Mouse (Mus musculus) intestine, postnatal 0 days (tissue): ENCODE measurements around the gene Recql5. TPM values are rescaled to one million over a fixed set of nuclear protein-coding genes. Genes with fewer than 3 reads are reported as not detected.

ENCODE experiments used
- ATAC-seq: fragments of 200-750 bp; cut with Nextera tagmentation; 2 replicates; pipeline ENCODE4 v1.8.0; 2017; ENCODE audit warnings: mild to moderate bottlenecking, moderate TSS enrichment, moderate library complexity
- H3K27ac ChIP-seq: fragments of 300-500 bp; sonication (generic); 2 replicates; pipeline ENCODE4 v1.5.1; 2014; ENCODE audit warnings: mild to moderate bottlenecking, low read depth, low read length, moderate library complexity
- H3K27me3 ChIP-seq: fragments of 300-500 bp; sonication (generic); replicated peaks from 2 replicates; pipeline ENCODE4 v1.6.1; 2014; ENCODE audit warnings: low read length, mixed read lengths; ENCODE audit not compliant: control insufficient read depth, insufficient read depth
- H3K36me3 ChIP-seq: fragments of 300-500 bp; sonication (generic); 2 replicates; pipeline ENCODE4 v1.6.1; 2014; ENCODE audit warnings: mild to moderate bottlenecking, moderate library complexity; ENCODE audit not compliant: control insufficient read depth, insufficient read depth
- H3K4me1 ChIP-seq: fragments of 300-500 bp; sonication (generic); replicated peaks from 2 replicates; pipeline ENCODE4 v1.6.1; 2014; ENCODE audit warnings: antibody characterized with exemption, low read length, mixed read lengths; ENCODE audit not compliant: control insufficient read depth, insufficient read depth
- H3K4me2 ChIP-seq: fragments of 300-500 bp; sonication (generic); replicated peaks from 2 replicates; pipeline ENCODE4 v1.6.1; 2014; ENCODE audit warnings: low read depth, mild to moderate bottlenecking, moderate library complexity
- H3K4me3 ChIP-seq: fragments of 300-500 bp; sonication (generic); 2 replicates; pipeline ENCODE4 v1.5.1; 2014; ENCODE audit warnings: low read depth, low read length
- H3K9ac ChIP-seq: fragments of 300-500 bp; sonication (generic); 2 replicates; pipeline ENCODE4 v1.6.1; 2014; ENCODE audit warnings: mild to moderate bottlenecking, low read depth, low read length
- H3K9me3 ChIP-seq: fragments of 300-500 bp; sonication (generic); 2 replicates; pipeline ENCODE4 v1.6.1; 2016; ENCODE audit warnings: mixed run types; ENCODE audit not compliant: control insufficient read depth
- CTCF ChIP-seq: sonication (generic); IDR thresholded peaks from 2 replicates; pipeline ENCODE4 v1.5.1; 2016; ENCODE audit warnings: low read depth, mild to moderate bottlenecking, control low read depth, antibody characterized with exemption, moderate library complexity
- WGBS: fragments of 180-500 bp; shearing (Covaris S2); extraction: QIAGEN DNeasy Blood & Tissue Kit; methylation state at CpG from one replicate; pipeline ENCODE4 v1.1.7; 2014; 5-methylcytosine and 5-hydroxymethylcytosine counted together
- polyA plus RNA-seq: library from polyadenylated mRNA; unstranded; fragments of >200 nt; fragmentation: Nextera tagmentation; extraction: Ambion mirVana; gene quantifications from 2 replicates; pipeline ENCODE4 v1.2.1, GENCODE M21; 2015

The Recql5 gene
- polyA plus RNA-seq, 1 experiment from 2014 or later = 6.8 TPM

DNA sequence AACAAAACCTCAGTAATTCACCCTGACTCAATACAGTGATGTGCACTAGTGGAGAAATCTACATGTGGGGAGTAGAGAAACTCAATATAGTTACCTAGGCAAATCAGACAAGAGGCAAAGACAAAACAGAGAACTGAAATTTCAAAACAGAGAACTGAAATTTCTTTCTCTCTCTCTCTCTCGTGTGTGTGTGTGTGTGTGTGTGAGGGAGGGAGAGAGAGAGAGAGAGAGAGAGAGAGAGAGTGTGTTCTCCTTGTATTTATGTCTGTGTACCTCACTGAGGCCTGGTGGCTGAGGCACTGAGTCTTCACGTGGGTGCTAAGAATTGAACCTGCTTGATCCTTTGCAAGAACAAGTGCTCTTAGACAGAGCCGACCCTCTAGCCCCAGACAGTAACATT, 3.5 kb downstream of the Recql5 start:
- WGBS = 81% methylated on average over 3 of the region's 3 CpGs
- Histone ChIP-seq H3K36me3 (peaks cover 12% of the 10 kb centered on the region), H3K4me2 (no peak overlapping the region), H3K9me3 (no peaks in the 10 kb centered on the region), H3K4me3 (no peak overlapping the region), H3K4me1 (peaks cover 14% of the 10 kb centered on the region; the same call in 1 of the 2 replicates), H3K27ac (no peak overlapping the region), H3K27me3 (no peaks in the 10 kb centered on the region), H3K9ac (no peak overlapping the region)
- ATAC-seq = no peak
- TF ChIP-seq CTCF = no peak

DNA sequence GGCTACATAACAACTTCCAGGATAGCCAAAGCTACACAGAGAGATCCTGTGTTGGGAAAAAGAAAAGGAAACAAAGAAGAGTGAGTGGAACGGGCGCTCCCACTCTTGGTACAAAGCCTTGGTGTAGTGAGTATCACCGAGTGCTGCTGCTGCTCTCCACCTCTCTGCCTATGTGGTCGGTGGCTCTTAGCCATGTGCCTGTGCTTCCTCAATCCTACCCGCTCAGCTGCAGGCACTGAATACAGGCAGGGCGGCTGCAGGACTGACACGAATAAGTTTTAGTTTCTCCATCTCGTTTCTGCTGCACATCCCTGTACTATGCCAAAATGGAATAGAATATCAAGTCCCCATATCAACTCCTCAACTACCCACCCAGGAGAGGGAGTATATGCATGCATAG, 4.2 kb downstream of the Recql5 start:
- Histone ChIP-seq H3K9ac (no peak overlapping the region), H3K4me1 (peaks cover 8% of the 10 kb centered on the region; the same call in 1 of the 2 replicates), H3K9me3 (no peaks in the 10 kb centered on the region), H3K27ac (no peak overlapping the region), H3K4me3 (no peak overlapping the region), H3K27me3 (no peaks in the 10 kb centered on the region), H3K36me3 (peaks cover 19% of the 10 kb centered on the region), H3K4me2 (no peak overlapping the region)
- ATAC-seq = no peak
- TF ChIP-seq CTCF = no peak
- WGBS = 89% methylated on average over 8 of the region's 8 CpGs

- Histone ChIP-seq H3K4me1 (no peaks in the 10 kb centered on the region), H3K27ac (no peak overlapping the region), H3K4me2 (no peak overlapping the region), H3K27me3 (no peaks in the 10 kb centered on the region), H3K9me3 (no peaks in the 10 kb centered on the region), H3K36me3 (peaks cover 16% of the 10 kb centered on the region), H3K4me3 (no peak overlapping the region), H3K9ac (no peak overlapping the region)
- 95% methylated on average over 1 of the region's 1 CpGs for WGBS
- no peak for TF ChIP-seq CTCF
- ATAC-seq = no peak
These were observed 11.3 kb downstream of the Recql5 start for GRCm38 (mm10) chr11:115921986-115922385.

DNA sequence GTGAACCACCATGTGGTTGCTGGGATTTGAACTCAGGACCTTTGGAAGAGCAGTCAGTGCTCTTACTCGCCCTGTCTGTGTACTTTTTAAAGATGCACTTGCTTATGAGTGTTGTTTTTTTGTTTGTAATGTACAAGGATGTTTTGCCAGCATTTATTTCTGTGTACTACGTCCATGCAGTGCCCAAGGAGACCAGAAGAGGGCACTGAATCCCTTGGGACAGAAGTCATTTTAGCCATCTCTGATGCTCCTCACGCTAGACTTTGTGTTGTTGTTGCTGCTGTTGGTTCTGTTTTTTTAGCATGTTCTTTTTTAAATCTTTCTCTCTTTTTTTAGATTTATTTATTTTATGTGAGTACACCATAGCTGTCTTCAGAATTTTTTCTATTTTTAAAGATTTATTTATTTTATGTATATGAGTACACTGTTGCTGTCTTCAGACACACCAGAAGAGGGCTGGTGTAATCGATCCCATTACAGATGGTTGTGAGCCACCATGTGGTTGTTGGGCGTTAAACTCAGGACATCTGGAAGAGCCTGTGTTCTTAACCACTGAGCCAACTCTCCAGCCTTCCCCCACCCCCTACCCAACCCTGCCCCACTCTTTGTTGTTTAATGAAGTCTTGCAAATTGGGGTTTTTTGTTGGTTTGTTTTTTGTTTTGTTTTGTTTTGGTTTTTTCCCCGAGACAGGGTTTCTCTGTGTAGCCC, 13.0 kb downstream of the Recql5 start:
- H3K27me3 ChIP-seq = no peaks in the 10 kb centered on the region
- H3K36me3 ChIP-seq = peaks cover 31% of the 10 kb centered on the region
- peak; percentile 83 for TF ChIP-seq CTCF
- no peak overlapping the region for H3K4me3 ChIP-seq
- no peak for ATAC-seq
- no peaks in the 10 kb centered on the region for H3K4me1 ChIP-seq
- H3K9me3 ChIP-seq = no peaks in the 10 kb centered on the region
- no peak overlapping the region for H3K9ac ChIP-seq
- 40% methylated on average over 6 of the region's 6 CpGs for WGBS
- H3K4me2 ChIP-seq = no peak overlapping the region
- no peak overlapping the region for H3K27ac ChIP-seq

DNA sequence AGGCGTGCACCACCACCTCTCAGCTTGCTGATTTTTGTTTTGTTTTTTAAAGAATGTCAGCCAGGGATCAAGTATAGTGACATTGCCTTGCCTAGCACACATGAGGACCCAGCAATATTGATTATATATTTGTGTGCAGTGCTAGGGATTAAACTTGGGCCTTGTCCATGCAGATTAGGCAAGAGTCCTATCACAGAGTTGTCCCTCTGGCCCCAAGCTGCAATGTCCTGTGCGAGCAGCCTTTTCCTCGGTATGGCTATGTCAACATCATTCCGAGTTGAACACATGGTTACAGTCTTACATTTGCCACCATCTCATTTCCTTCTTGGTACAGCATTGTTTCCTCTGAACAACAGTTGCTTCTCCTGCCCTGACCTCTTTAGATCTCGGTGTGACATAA, 14.2 kb downstream of the Recql5 start:
- Histone ChIP-seq H3K27ac (no peak overlapping the region), H3K36me3 (peaks cover 35% of the 10 kb centered on the region), H3K9me3 (no peaks in the 10 kb centered on the region), H3K4me2 (no peak overlapping the region), H3K4me3 (no peak overlapping the region), H3K27me3 (no peaks in the 10 kb centered on the region), H3K4me1 (no peaks in the 10 kb centered on the region), H3K9ac (no peak overlapping the region)
- TF ChIP-seq CTCF = no peak
- WGBS = 83% methylated on average over 5 of the region's 5 CpGs
- no peak for ATAC-seq

DNA sequence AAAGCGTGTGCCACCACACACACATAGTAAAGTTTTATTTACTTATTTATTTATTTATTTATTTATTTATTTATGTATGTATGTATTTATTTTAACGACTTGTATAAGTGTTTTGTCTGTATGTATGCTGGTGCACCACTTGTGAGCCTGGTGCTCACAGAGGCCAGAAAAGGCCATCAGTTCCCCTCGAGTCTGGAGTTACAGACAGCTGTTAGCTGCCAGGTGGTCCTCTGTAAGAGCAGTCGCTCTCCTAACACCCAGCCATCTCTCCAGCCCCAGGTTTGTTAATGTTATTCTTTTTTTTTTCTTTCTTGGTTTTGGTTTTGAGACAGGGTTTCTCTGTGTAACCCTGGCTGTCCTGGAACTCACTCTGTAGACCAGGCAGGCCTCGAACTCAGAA, 14.6 kb downstream of the Recql5 start:
- H3K36me3 ChIP-seq = peaks cover 35% of the 10 kb centered on the region
- no peak overlapping the region for H3K27ac ChIP-seq
- H3K4me1 ChIP-seq = no peaks in the 10 kb centered on the region
- no peak overlapping the region for H3K4me2 ChIP-seq
- no peak for TF ChIP-seq CTCF
- H3K9ac ChIP-seq = no peak overlapping the region
- H3K9me3 ChIP-seq = no peaks in the 10 kb centered on the region
- 86% methylated on average over 5 of the region's 5 CpGs for WGBS
- ATAC-seq = no peak
- H3K27me3 ChIP-seq = no peaks in the 10 kb centered on the region
- no peak overlapping the region for H3K4me3 ChIP-seq
